Mouse (Mus musculus): Measurements from ENCODE around the gene Stac2. TPM values are rescaled to one million over a fixed set of nuclear protein-coding genes. Genes with fewer than 3 reads are reported as not detected.

Stac2 gene
- polyA plus RNA-seq, 1 experiment = 37.7 TPM

DNA sequence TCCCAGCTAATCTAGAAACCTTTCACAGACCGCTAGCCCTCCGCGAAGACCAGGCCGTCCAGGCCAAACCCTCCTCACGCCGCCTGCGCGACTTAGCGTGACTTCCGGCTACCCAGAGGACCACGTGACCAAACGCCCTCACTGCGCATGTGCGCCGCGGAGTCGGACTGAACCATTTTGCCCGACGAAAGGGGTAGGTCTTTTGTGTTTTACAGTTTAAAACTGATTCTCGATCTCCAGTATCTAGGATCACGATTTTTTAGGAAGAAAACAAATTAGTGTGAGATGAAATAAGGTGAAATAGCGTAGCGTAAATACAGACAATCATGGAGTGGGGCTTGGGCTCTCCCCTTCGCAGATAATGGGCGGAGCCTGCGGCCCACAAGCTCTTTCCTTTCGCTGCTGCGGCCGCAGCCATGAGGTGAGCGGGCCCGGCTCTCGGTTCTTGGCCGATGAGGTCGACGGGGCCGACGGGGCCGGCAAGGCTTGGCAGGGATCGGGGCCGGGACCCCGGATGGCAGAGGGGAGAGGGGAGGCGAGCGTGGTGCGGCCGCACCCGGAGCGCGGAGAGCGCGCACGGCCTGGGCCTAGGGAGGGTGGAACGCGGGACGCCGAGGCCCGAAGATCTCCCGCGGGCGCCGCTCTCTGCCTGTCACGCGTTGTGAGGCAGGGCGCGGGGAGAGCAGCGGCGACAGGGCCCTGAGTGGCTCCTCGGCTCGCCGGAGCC lies 26.5 kb downstream of the Stac2 start, which contains the start of gene Rpl19:
Gene Rpl19 (plus strand): TSS at position 141 of the 727 bp plus-strand sequence.
- WGBS = under 1% methylated on average over 69 of the region's 69 CpGs
- DNase-seq = peak; percentile 93 to 95
- peak within 1 kb of the TSS; percentile 63 for H3K27ac ChIP-seq (ENCODE audit: insufficient read depth, low read length)
- H3K27me3 ChIP-seq (ENCODE audit: control insufficient read depth, insufficient read depth, low read length) = no peaks in the 10 kb centered on the region
- H3K4me3 ChIP-seq (replicated peaks; ENCODE audit: insufficient read depth, low read depth, low read length) = peak within 1 kb of the TSS; percentile 60
- TF ChIP-seq CTCF (IDR thresholded peaks at IDR 0.05; ENCODE audit: borderline replicate concordance, insufficient read depth, low read depth, low read length) = no peak
- peak; percentile 97 for TF ChIP-seq POLR2A (IDR thresholded peaks at IDR 0.05; ENCODE audit: borderline replicate concordance, insufficient read depth, low read length)
- 0 out of 2 replicates have a peak, but pooled peaks cover 2% of the 10 kb centered on the region for H3K4me1 ChIP-seq (ENCODE audit: control insufficient read depth, insufficient read depth, low read length)

DNA sequence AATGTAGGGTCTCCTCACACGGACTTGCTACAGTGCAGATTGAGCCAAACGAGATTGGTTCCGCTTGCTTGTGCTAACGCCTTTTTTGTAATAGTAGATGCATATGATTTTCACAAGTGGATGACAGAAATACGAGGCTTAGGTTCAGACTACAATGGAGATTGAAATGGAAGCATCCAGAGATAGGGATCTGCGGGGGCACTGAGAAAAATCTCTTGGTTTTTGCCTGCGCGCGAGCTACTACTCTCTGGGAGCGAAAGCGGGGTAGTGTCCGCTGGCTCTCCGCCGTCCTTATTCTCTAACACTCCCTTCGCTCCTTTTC lies 27.1 kb downstream of the Stac2 start:
- no peak for DNase-seq
- WGBS = 4% methylated on average over 15 of the region's 15 CpGs
- Histone ChIP-seq H3K27me3 (ENCODE audit: control insufficient read depth, insufficient read depth, low read length) (no peaks in the 10 kb centered on the region), H3K4me3 (replicated peaks; ENCODE audit: insufficient read depth, low read depth, low read length) (peak overlapping the region; percentile 60), H3K4me1 (ENCODE audit: control insufficient read depth, insufficient read depth, low read length) (peaks cover 7% of the 10 kb centered on the region; the same call in 1 of the 2 replicates), H3K27ac (ENCODE audit: insufficient read depth, low read length) (peak overlapping the region; percentile 63)
- no peak for TF ChIP-seq CTCF (IDR thresholded peaks at IDR 0.05; ENCODE audit: borderline replicate concordance, insufficient read depth, low read depth, low read length)
- no peak for TF ChIP-seq POLR2A (IDR thresholded peaks at IDR 0.05; ENCODE audit: borderline replicate concordance, insufficient read depth, low read length)

DNA sequence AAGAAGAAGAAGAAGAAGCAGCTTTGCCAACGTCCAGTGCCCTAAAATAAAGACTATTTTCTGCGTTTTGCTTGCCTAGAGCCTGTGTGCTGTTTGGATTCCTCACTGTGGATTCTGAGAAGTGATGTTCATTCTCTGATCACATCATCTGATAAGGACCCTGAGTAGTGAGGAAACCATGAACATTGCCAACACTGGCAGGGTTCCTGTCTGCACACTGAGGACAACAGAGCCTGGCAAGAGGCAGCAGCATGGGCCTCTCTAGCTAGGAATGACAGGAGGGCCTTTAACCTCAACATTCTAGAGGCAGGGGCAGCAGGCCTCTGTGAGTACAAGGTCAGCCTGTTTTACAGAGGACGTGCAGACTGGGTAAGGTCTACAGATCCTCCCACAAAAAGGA lies 28.7 kb downstream of the Stac2 start:
- TF ChIP-seq CTCF (IDR thresholded peaks at IDR 0.05; ENCODE audit: borderline replicate concordance, insufficient read depth, low read depth, low read length) = no peak
- H3K4me1 ChIP-seq (ENCODE audit: control insufficient read depth, insufficient read depth, low read length) = peaks cover 17% of the 10 kb centered on the region
- 90% methylated on average over 3 of the region's 3 CpGs for WGBS
- DNase-seq = no peak
- H3K27me3 ChIP-seq (ENCODE audit: control insufficient read depth, insufficient read depth, low read length) = no peaks in the 10 kb centered on the region
- no peak overlapping the region for H3K27ac ChIP-seq (ENCODE audit: insufficient read depth, low read length)
- H3K4me3 ChIP-seq (replicated peaks; ENCODE audit: insufficient read depth, low read depth, low read length) = no peak overlapping the region

DNA sequence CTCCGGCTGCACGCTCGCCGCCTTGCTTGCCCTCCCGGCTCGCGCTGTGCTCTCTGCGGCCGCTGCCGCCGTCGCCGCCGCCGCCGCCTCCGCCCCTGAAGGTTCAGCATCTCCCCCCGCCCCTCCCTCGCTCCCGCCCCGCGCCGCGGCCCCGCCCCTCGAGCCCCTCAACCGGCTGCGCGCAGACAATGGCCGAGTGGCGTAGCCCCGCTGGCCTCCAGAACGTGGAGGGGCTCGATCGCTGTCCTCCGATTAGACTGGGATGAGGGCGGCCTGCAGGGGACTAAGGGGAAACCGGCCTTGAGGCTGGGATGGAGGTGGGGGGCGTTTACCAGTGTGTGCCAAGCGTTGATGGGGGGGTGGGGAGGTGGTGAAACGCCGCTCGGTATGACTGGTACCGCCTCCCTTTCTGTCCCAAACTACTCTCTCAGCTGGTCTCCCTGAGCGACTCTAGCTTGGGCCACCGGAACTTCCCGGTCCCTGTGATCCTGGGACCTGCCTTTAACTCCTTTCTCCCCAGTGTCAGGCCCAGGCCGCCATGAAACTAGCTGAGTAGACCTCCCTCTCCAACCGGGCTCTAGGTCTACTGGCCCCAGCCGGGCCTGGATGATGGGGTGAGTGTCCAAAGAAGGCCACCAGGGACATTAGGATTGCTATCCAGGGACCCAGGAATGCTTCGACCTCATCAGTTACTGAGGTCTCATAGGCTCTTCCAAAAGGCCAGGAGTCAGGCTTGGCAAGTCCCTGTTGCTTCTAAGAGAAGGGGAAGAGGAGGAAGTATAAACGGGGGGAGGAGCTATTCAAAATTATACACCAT lies 30.5 kb downstream of the Stac2 start, which contains the start of gene Cacnb1:
Gene Cacnb1 (minus strand): TSS at position 480 of the 817 bp plus-strand sequence.
- peak within 1 kb of the TSS; percentile 67 for H3K27ac ChIP-seq (ENCODE audit: insufficient read depth, low read length)
- no peak for TF ChIP-seq CTCF (IDR thresholded peaks at IDR 0.05; ENCODE audit: borderline replicate concordance, insufficient read depth, low read depth, low read length)
- 0 out of 2 replicates have a peak, but pooled peaks have one; percentile 37 for TF ChIP-seq POLR2A (IDR thresholded peaks at IDR 0.05; ENCODE audit: borderline replicate concordance, insufficient read depth, low read length)
- WGBS = under 1% methylated on average over 44 of the region's 52 CpGs
- H3K4me1 ChIP-seq (ENCODE audit: control insufficient read depth, insufficient read depth, low read length) = peaks cover 17% of the 10 kb centered on the region
- no peaks in the 10 kb centered on the region for H3K27me3 ChIP-seq (ENCODE audit: control insufficient read depth, insufficient read depth, low read length)
- peak; percentile 68 to 71 for DNase-seq
- H3K4me3 ChIP-seq (replicated peaks; ENCODE audit: insufficient read depth, low read depth, low read length) = peak within 1 kb of the TSS; percentile 92

DNA sequence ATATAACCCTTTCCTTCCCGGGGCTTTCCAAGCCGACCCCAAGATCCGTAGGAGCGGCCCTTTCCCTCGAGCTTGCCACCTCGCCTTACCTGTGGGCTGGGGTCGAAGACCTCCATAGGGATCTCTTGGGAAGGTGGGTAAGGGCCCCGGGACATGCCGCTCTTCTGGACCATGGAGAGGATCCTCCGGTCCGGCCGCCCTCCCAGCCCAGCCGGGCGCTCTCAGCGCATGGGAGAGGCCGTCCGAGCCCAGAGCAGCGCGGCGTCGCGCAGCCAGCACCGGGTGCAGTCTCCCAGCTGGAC lies 31.1 kb downstream of the Stac2 start:
- H3K4me3 ChIP-seq (replicated peaks; ENCODE audit: insufficient read depth, low read depth, low read length) = peak overlapping the region; percentile 92
- H3K27ac ChIP-seq (ENCODE audit: insufficient read depth, low read length) = peak overlapping the region; percentile 67
- peaks cover 17% of the 10 kb centered on the region for H3K4me1 ChIP-seq (ENCODE audit: control insufficient read depth, insufficient read depth, low read length)
- no peak for DNase-seq
- H3K27me3 ChIP-seq (ENCODE audit: control insufficient read depth, insufficient read depth, low read length) = no peaks in the 10 kb centered on the region
- TF ChIP-seq POLR2A (IDR thresholded peaks at IDR 0.05; ENCODE audit: borderline replicate concordance, insufficient read depth, low read length) (no peak), CTCF (IDR thresholded peaks at IDR 0.05; ENCODE audit: borderline replicate concordance, insufficient read depth, low read depth, low read length) (no peak)
- under 1% methylated on average over 21 of the region's 23 CpGs for WGBS

DNA sequence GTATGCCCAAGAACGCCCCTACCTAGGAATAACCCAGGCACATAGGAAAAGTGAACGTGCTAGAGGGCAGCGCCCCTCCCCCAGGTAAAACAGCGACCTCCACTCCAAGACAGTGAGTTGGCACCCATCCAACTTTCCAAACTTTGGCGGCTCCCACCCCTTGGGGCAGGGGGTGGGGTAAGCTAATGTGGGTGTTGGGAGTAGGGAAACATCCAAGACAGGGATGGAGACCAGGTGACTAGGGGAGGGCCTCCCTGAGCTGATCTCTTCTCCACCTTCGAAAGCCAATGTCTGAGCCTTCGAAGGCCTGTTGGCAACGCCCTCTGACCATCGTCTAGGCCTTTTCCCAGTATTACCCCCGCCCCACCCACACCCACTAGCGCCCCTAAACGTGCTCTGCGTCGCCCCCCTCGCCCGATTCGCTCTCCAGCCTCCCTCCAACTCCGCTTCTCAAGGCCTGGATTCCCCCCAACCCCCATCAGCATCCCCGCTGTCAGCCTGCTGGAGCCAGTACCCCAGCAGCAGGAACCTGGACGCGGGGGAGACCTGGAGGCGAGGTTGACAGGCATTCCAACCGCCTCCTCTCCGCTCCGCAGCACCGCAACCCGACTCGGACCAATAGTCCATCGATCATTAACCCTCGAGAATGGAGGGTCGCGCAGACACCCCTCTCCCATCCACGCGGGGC lies 31.6 kb downstream of the Stac2 start:
- Histone ChIP-seq H3K4me3 (replicated peaks; ENCODE audit: insufficient read depth, low read depth, low read length) (peak overlapping the region; percentile 92), H3K27me3 (ENCODE audit: control insufficient read depth, insufficient read depth, low read length) (no peaks in the 10 kb centered on the region), H3K4me1 (ENCODE audit: control insufficient read depth, insufficient read depth, low read length) (peaks cover 17% of the 10 kb centered on the region), H3K27ac (ENCODE audit: insufficient read depth, low read length) (peak overlapping the region; percentile 67)
- TF ChIP-seq POLR2A (IDR thresholded peaks at IDR 0.05; ENCODE audit: borderline replicate concordance, insufficient read depth, low read length) = no peak
- 2% methylated on average over 34 of the region's 34 CpGs for WGBS
- peak in 1 of 2 experiments; percentile 62 for DNase-seq

DNA sequence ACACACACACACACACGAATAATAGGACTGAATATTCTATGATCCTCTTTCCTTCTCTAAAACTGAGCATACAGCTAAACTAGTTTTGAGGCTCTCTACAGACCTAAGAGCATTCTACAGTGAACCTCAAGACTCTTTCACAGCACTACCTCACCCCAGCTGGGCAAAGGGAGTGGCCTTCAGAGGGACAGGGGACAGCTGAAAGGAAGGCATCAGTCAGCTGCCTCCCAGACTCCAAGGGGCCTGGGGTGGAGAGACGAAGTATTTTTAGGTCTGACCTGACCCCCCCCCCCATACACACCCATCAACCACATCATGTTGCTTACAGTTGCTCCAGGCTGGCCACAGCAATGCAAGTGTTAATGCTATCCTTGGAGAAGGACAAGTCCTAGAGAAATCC lies 32.1 kb downstream of the Stac2 start:
- 31% methylated on average over 2 of the region's 2 CpGs for WGBS
- Histone ChIP-seq H3K4me1 (ENCODE audit: control insufficient read depth, insufficient read depth, low read length) (peaks cover 17% of the 10 kb centered on the region), H3K27ac (ENCODE audit: insufficient read depth, low read length) (no peak overlapping the region), H3K4me3 (replicated peaks; ENCODE audit: insufficient read depth, low read depth, low read length) (peak overlapping the region; percentile 92), H3K27me3 (ENCODE audit: control insufficient read depth, insufficient read depth, low read length) (no peaks in the 10 kb centered on the region)
- no peak for DNase-seq
- TF ChIP-seq POLR2A (IDR thresholded peaks at IDR 0.05; ENCODE audit: borderline replicate concordance, insufficient read depth, low read length) = no peak

Data from cerebellum, adult 2 months (tissue).